Mouse (Mus musculus) heart, postnatal 0 days (tissue): ENCODE measurements around the gene Plekha4. TPM values are rescaled to one million over a fixed set of nuclear protein-coding genes. Genes with fewer than 3 reads are reported as not detected.

ENCODE experiments used
- ATAC-seq: fragments of 200-750 bp; cut with Nextera tagmentation; 2 replicates; pipeline ENCODE4 v1.8.0; 2017; ENCODE audit warnings: low read depth, moderate number of reproducible peaks, moderate library complexity; ENCODE audit not compliant: insufficient read depth
- DNase-seq: peaks from one replicate; pipeline ENCODE4 v3.0.0-alpha.2; 2016; ENCODE audit warnings: low spot score
- H3K27ac ChIP-seq: fragments of 300-500 bp; sonication (generic); 2 replicates; pipeline ENCODE4 v1.5.1; 2014; ENCODE audit warnings: low read depth, mild to moderate bottlenecking
- H3K27me3 ChIP-seq: fragments of 300-500 bp; sonication (generic); 2 replicates; pipeline ENCODE4 v1.6.1; 2014; ENCODE audit warnings: low read length, mixed read lengths; ENCODE audit not compliant: control insufficient read depth, insufficient read depth
- H3K36me3 ChIP-seq: fragments of 300-500 bp; sonication (generic); replicated peaks from 2 replicates; pipeline ENCODE4 v1.6.1; 2014; ENCODE audit warnings: low read length, mixed read lengths; ENCODE audit not compliant: control insufficient read depth, insufficient read depth
- H3K4me1 ChIP-seq: fragments of 300-500 bp; sonication (generic); 2 replicates; pipeline ENCODE4 v1.6.1; 2014; ENCODE audit warnings: antibody characterized with exemption; ENCODE audit not compliant: control insufficient read depth, insufficient read depth
- H3K4me2 ChIP-seq: fragments of 300-500 bp; sonication (generic); 2 replicates; pipeline ENCODE4 v1.6.1; 2014; ENCODE audit warnings: low read depth, mild to moderate bottlenecking, low read length, moderate library complexity
- H3K4me3 ChIP-seq: fragments of 300-500 bp; sonication (generic); 2 replicates; pipeline ENCODE4 v1.5.1; 2014; ENCODE audit warnings: low read depth, low read length
- H3K9ac ChIP-seq: fragments of 300-500 bp; sonication (generic); replicated peaks from 2 replicates; pipeline ENCODE4 v1.6.1; 2014; ENCODE audit warnings: low read depth, low read length, mixed read lengths
- H3K9me3 ChIP-seq: fragments of 300-500 bp; sonication (generic); replicated peaks from 2 replicates; pipeline ENCODE4 v1.6.1; 2016; ENCODE audit warnings: low read length; ENCODE audit not compliant: control insufficient read depth
- CTCF ChIP-seq: IDR thresholded peaks from 2 replicates; pipeline ENCODE4 v1.5.1; 2016; ENCODE audit warnings: antibody characterized with exemption, control low read depth, low read depth
- EP300 ChIP-seq: IDR thresholded peaks from 2 replicates; pipeline ENCODE4 v1.6.1; 2016; ENCODE audit warnings: antibody characterized with exemption, low read depth
- WGBS: fragments of 180-500 bp; shearing (Covaris S2); extraction: QIAGEN DNeasy Blood & Tissue Kit; methylation state at CpG from one replicate; pipeline ENCODE4 v1.1.7; 2014; 5-methylcytosine and 5-hydroxymethylcytosine counted together
- polyA plus RNA-seq: library from polyadenylated mRNA; unstranded; fragments of >200 nt; fragmentation: Nextera tagmentation; extraction: Ambion mirVana; gene quantifications from 2 replicates; pipeline ENCODE4 v1.2.1, GENCODE M21; 2015
- total RNA-seq: library from RNA; depleted of rRNA; stranded (reverse); fragments of >200 nt; gene quantifications from 2 replicates; pipeline ENCODE4 v1.2.3, GENCODE M21; 2014; ENCODE audit warnings: low replicate concordance

The Plekha4 gene
- total and polyA plus RNA-seq, 2 experiments from 2014 or later, result 0.78 to 1.3 TPM

DNA sequence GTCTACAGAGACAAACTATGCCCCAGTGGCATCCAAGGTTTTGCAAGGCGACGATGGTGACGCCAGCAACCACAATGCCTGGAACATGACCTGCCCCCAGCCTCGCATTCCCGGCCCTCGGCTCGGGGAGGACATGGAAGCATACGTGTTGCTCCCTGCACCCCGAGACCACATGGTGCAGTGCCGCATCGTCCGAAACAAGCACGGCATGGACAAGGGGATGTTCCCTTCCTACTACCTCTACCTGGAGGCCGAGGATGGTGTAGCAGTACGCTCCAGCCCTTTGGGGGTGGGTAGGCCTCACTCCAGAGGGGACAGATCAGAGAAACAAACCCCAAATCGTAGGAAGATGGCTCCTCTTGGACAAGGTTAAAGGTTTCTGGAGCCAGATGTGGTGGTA is 7.5 kb upstream of the Plekha4 start:
- TF ChIP-seq EP300 (no peak), CTCF (no peak)
- H3K27ac ChIP-seq, result no peak overlapping the region
- no peak overlapping the region for H3K4me2 ChIP-seq
- peaks cover 14% of the 10 kb centered on the region for H3K4me1 ChIP-seq
- no peaks in the 10 kb centered on the region for H3K27me3 ChIP-seq
- H3K9ac ChIP-seq, result no peak overlapping the region
- peaks cover 10% of the 10 kb centered on the region; the same call in 1 of the 2 replicates for H3K36me3 ChIP-seq
- WGBS, result 94% methylated on average over 16 of the region's 16 CpGs
- no peaks in the 10 kb centered on the region for H3K9me3 ChIP-seq
- DNase-seq (no peak), ATAC-seq (no peak)
- H3K4me3 ChIP-seq, result no peak overlapping the region

DNA sequence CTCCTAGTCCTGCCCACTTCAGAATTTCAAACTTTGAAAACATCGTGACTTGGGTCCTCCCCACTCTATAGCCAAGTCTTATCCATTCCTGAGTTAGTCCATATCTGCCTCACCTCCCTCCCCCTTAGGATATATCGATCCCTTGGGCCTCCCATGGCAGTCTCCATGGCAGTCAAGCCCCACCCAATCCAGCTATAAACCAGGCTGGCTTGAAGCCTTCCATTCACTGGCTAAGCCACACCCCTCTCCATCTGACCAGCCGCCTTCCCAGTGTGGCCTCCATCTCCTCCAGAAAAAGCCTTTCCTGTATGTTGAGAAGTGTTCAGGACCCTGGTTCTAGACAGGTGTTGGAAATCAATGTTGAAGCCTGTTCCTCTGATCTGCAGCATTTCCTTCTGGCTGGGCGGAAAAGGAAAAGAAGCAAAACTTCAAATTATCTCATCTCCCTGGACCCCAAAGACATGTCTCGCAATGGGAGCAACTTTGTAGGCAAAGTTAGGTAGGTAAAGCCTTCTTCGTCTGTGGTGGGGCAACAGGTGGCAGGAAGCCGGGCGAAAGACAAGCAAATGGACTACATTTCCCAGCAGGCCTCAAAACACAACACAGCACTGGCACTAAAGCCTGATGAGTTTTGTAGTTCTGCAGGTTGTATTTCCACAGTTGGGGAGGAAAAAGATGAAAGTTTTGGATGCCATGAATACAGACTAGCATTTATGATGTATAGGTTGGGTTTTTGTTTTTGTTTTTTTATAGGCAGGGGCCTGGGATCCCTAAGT is 6.6 kb upstream of the Plekha4 start:
- Histone ChIP-seq H3K27me3 (no peaks in the 10 kb centered on the region), H3K4me2 (no peak overlapping the region), H3K36me3 (peaks cover 12% of the 10 kb centered on the region; the same call in 1 of the 2 replicates), H3K4me1 (peaks cover 19% of the 10 kb centered on the region), H3K27ac (no peak overlapping the region), H3K9me3 (no peaks in the 10 kb centered on the region), H3K4me3 (no peak overlapping the region), H3K9ac (no peak overlapping the region)
- DNase-seq, result no peak
- TF ChIP-seq CTCF, result no peak
- no peak for TF ChIP-seq EP300
- 72% methylated on average over 8 of the region's 8 CpGs for WGBS
- no peak for ATAC-seq

DNA sequence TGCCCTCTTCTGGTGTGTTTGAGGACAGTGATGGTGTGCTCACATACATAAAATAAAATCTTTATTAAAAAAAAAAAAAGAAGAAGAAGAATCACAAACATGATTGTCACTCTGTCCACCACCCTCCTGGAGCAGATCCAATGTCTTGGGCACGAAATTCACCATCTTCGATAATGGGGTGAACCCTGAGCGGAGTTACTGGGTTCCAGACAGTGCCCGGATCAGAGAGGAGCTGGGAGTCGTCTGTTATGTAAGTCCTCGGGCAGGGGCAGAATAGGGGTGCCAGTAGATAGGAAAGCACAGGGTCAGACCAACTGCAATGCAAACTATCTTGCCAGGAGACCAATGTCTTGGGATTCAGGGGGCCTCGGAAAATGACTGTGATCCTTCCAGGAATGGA is 5.5 kb upstream of the Plekha4 start:
- Histone ChIP-seq H3K4me2 (no peak overlapping the region), H3K27me3 (no peaks in the 10 kb centered on the region), H3K9me3 (no peaks in the 10 kb centered on the region), H3K36me3 (peaks cover 12% of the 10 kb centered on the region; the same call in 1 of the 2 replicates), H3K27ac (no peak overlapping the region), H3K9ac (no peak overlapping the region), H3K4me1 (peaks cover 26% of the 10 kb centered on the region), H3K4me3 (no peak overlapping the region)
- TF ChIP-seq CTCF, result no peak
- TF ChIP-seq EP300, result no peak
- 89% methylated on average over 7 of the region's 7 CpGs for WGBS
- DNase-seq (no peak), ATAC-seq (no peak)

DNA sequence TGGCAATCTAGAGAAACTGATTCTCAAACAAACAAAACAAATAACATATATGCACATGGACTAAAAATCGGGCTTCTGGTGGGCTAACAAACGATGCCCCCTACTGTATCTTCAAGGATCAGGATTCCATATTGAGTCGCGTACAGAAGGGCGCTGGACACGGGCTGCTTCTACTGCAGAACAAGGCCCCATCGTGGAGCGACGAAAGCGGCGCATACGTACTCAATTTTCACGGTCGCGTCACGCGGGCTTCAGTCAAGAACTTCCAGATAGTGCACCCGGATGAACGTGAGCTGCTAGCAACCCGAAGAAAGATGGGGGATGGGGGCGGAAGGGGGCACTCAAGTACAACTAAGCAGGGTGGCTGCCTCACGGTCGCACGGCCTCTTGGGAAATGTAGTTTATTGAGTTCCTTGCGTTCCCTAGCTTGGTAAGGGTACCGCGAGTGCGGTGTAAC is 4.4 kb upstream of the Plekha4 start:
- under 1% methylated on average over 28 of the region's 28 CpGs for WGBS
- H3K27me3 ChIP-seq, result no peaks in the 10 kb centered on the region

DNA sequence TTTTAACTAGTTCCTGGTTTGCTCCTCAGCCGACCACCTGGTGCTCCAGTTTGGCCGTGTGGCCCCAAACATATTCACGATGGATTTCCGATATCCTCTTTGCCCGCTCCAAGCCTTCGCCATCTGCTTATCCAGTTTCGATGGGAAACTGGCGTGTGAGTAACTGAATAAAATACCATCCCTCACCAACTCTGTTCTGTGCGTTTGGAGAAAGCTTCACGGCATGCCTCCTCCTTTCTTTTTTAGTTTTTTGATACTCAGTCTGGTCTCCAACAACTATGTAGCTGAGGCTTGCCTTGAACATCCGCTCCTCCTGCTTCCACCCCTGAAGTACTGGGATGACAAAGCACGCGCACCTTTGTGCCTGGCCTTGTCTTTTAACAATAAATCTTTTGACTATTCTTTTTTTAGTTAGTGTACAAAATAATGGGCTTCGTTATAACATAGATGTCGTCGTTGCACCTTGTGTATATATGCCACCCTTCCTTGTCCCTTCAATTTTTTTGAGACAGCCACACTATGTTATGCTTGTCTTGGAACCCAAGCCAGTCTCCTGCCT is 3.9 kb upstream of the Plekha4 start:
- Histone ChIP-seq H3K36me3 (peaks cover 12% of the 10 kb centered on the region; the same call in 1 of the 2 replicates), H3K4me3 (peak overlapping the region; percentile 50), H3K27me3 (no peaks in the 10 kb centered on the region), H3K9me3 (no peaks in the 10 kb centered on the region), H3K4me2 (peak overlapping the region; percentile 60), H3K4me1 (peaks cover 26% of the 10 kb centered on the region), H3K27ac (peak overlapping the region; percentile 69; the same call in 1 of the 2 replicates), H3K9ac (peak overlapping the region; percentile 38; the same call in 1 of the 2 replicates)
- TF ChIP-seq EP300 (no peak), CTCF (no peak)
- ATAC-seq (no peak), DNase-seq (no peak)
- WGBS, result 53% methylated on average over 16 of the region's 16 CpGs

More for the DNA sequence above, 4.4 kb upstream of the Plekha4 start:
- Histone ChIP-seq H3K4me1 (peaks cover 26% of the 10 kb centered on the region), H3K9ac (peak overlapping the region; percentile 38), H3K9me3 (no peaks in the 10 kb centered on the region), H3K36me3 (peaks cover 12% of the 10 kb centered on the region; the same call in 1 of the 2 replicates), H3K4me2 (peak overlapping the region; percentile 60), H3K27ac (peak overlapping the region; percentile 69), H3K4me3 (peak overlapping the region; percentile 50)
- ATAC-seq (peak; percentile 27; the same call in 1 of the 2 replicates), DNase-seq (peak; percentile 87)
- TF ChIP-seq EP300 (no peak), CTCF (peak; percentile 12; the same call in 1 of the 2 replicates)
